Mouse (Mus musculus) cerebellum, adult 11-12 months (tissue): ENCODE data around the gene Pla2g7.

ENCODE experiments used
- DNase-seq: peaks from one replicate; pipeline ENCODE4 v3.0.0; 2022

The Pla2g7 gene

DNA sequence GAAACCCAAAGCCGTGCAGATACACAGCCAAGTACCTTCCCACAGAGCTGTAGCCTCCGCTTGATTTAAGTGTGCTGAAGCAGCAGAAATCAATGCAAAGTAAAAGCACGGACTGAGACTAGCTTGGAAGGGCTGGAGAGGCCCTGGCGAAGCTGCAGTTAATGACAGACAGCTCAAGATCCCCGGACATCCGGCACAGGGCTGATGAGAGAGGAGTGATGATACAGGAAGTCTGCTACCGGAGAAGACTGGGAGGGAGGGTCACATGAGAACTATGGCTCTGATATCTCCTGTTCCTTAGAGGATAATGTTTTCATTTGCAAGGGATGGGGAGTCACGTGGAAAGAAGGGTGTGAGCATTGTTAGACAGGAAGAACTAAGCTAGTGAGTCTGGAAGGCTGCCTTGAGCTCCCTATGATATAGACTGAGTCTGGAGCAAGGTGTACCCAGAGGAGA lies 13.1 kb downstream of the Pla2g7 start:
- no peak for DNase-seq

DNA sequence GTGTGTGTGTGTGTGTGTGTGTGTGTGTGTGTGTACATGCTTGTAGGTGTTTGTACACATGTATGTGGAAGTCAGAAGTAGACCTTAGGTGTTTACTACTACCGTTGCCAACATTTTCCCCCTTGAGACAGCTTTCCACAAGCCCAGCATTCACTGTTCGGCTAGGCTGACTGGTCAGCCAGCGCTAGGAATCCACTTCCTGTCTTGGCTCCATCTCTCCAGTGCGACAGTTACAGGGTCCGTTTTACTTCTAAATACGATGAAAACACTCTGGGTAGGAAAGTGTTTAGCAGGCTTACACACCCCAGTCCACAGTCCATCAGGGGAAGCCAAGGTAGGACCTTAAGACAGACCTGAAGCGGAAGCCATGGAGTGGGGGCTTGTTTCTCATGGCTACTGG lies 16.9 kb downstream of the Pla2g7 start:
- no peak for DNase-seq

DNA sequence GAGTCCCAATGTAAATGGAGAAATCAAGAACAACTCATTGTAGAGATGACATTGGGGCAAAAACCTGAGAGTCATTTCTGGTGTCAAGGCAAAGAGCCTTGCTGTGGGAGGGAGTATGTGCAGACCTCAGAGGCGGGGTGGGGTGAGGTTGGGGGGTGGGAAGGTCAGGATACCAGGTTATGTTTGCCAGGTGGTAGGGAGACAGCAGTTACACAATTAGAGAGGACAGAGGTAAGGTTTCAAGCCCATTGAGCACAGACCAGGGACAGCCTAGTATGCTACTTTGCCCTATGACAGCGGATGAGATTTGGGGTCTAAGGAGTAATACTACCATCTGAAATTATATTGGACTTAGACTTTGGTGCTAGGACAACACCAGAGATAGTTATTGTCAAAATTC lies 19.4 kb downstream of the Pla2g7 start:
- DNase-seq: no peak

DNA sequence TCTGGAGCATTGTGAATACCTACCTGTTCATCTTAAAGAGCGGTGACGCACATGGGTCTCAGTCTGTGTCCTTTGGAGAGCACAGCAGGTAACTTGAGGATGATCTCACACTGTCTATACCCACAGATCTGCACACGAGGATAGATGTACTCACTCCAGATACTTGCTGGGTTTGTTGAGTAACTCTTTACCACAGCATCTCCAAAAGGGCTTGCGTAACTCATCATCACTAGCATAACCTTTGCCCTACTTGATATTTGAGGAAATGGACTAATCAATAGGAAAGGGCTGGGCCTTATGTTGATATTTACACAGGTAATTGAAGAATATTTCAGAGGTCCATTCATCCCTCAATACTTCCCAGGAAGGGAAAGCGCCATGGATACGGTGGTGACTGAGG lies 21.9 kb downstream of the Pla2g7 start:
- no peak for DNase-seq

DNA sequence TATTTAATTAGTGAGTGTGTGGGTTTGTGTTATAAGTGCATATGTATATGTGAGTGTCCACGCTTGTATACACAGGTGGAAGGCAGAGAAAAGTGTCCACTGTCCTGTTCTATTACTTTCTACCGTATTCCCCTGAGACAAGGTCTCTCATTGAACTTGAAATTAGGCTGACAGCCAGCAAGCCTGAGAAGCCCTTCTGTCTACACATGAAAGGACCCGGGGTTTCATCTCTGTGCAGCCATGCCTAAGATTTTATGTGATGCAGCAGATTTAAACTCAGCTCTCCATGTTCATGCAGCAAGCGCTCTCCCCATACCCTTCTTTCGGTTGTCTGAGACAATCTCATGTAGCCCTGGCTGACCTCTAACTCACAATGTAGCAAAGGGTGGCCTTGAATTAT lies 22.6 kb downstream of the Pla2g7 start:
- no peak for DNase-seq

DNA sequence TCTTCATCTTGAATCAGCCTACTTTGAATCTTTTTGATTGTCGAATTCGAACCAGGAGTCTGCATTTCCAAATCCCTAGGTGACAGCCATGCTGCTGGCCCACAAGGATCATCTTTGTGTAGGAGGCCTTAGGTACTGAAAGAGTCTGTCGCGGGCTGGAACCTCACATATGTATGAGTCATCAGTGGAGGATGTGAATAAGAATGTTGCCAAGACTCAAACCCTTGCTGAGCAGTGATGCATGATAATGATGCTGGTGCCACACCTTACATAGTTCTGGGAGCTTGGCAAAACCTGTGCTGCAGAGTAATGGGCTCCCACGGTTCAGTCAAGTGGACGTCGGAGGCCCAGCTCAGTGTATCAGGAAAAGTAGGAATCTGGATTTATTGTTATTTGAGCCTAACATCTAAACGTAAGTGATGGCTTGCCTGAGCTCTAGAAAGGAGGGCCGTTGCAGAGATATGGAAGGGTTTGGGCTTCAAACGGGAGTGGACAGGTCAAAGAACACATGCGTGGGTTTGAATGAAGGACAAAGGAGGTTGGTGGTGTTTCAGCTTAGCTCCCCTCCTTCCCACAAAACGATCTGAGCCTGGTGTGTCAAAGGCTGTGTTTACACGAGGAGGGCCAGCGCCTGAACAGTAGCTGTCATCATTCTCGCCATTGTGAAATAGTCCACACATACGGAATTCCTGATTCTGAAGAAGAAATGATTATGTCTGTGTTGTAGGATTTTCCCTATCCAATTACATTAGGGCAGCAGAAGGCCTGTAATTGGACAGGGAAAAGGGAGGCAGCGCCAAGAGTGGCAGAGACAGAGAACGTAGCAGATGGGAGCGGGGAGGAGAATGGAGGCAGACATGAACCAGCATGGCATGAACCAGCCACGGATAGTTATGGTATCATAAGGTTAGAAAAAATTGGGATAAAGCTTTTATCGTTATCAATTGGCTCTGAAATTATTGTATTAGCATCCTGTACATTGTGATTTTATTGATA lies 24.7 kb downstream of the Pla2g7 start:
- no peak for DNase-seq

DNA sequence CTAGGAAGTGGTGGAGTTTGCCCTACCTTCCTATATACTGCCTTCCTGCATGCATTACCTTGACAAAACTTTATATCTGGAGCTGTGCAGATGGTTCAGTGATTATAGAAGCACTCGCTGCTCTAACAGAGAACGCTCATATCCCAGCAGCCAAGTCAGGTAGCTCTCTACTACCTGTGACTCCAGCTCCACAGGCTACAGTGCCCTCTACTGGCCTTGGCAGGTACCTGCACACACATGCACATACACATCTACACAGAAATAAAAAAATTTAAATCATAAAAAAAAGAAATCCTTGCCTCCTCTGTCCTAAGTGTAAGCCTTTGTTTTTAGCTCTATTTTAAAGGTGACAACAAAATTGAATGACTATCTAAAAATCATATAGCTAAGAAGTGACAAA lies 29.8 kb downstream of the Pla2g7 start:
- DNase-seq: no peak

DNA sequence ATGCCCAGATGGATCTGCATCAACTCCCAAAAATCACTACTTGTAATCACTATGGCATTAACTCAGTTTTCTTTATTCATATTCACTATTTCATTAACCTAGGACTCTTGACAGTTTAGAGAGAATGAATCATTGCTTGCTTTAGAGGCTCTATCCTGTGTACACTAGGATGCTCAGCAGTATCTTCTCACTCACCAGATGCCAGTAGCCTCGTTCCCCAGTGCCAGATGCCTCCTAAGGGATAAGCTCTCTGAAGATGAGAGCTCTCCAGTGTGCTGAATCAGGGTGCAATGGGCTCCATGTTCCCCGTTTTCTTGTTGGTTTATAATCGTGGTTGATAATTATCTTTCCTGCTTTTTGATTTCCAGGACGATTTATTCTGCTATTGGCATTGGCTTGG lies 30.8 kb downstream of the Pla2g7 start:
- no peak for DNase-seq

DNA sequence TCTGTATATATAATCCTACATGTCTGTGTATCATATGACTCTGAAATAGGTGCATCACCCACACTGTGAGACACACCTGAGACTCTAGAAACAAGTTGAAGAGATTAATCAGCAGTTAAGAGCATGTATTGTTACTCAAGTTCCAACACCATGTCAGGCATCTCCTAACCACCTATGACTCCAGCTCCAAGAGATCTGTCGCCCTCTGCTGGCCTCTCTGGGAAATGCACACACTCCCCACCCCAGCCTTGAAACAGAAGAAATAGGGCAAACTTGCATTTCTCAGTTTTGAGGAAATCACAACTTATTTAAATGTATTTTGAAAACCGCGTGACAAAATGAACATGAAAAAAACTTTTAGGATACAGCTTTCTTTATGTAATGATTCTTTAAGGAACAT lies 38.8 kb downstream of the Pla2g7 start:
- DNase-seq: no peak

DNA sequence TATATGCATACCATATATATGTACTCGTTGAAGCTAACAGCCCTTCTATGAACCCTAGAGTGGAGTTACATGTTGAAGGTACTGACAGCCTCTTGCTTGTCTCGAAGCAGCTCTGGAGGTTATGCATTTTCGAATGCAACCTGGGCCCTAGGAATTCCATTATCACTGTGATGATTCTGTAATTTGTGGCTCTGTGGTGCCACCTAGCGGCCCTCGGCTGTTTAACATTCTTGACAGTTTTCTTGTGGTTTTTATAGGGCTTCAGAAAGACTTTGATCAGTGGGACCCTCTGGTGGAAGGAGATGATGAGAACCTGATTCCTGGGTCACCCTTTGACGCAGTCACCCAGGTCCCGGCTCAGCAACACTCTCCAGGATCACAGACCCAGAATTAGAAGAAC lies 43.7 kb downstream of the Pla2g7 start:
- peak; percentile 5 for DNase-seq

DNA sequence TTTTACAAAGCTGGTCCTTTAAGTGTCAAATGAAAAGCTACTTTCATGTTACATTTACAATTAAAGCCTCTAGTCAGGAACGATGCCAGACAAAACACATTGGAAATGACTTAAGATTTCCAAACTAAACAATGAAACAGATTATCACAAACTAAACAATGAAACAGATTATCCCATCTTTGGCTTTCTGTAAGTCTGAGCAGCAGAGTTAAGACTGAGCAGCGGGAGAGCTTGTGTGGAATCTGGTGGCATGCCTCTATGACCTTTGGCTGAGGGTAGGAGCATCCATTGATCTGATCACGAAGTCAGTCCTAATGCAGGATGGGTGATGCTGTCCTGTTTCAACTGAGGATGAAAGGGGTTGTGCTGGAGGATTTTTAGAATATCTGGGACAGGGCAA lies 44.3 kb downstream of the Pla2g7 start:
- DNase-seq: no peak

DNA sequence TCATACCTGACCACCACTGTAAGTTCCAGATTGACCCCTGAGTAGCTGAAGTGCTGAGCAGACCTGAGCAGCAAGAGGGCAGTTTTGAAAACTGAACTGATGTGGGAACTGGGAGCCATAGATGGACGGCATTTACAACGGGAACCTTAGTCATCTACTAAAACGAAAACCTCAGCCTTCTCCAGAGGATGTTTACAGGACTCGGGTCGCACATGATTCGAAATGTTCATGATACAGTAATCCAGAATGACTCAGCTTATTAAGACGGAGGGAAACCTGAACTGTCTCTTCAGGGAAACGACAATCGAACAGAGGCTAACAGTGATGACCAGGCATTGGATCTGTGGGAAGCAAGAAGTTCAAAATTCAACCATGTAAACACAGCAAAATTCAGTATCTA lies 51.3 kb downstream of the Pla2g7 start:
- no peak for DNase-seq

DNA sequence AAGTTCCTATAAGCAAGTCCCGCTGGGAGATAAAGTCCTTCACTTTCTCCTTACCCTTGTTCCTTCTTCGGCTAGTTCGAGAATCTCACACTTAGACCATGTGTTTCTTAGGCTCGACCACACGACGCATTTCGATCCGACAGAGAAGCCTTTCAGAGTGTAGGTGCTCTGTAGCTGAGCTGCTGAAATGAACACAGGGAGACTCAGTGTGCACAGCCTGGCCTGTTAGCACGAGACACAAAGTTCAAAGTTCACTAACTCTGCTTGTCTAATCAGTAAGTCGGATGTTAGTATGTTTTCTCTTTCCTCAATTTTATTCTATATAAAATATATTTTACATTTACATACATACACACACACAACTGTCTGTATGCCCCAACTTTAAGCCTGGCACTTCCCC lies 54.2 kb downstream of the Pla2g7 start:
- DNase-seq: no peak

DNA sequence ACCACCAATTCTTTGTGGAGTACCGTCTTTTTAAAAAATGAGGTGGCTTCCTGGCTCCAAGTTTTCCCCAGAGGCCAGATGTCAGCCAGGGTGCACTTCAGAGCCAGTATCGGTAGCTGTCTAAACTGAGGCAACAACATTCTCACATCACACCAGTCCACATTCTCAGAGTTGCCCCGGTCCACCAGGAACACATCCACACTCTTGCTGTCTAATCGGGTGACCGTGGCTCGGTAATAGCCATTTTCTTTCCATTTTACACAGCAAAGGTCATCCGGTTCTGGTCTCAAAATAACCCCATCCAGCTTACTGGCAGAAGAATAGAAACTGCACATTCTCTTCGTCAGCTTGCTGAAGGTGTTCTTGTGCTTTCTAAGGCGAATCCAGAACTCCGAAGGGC lies 60.3 kb downstream of the Pla2g7 start:
- no peak for DNase-seq

DNA sequence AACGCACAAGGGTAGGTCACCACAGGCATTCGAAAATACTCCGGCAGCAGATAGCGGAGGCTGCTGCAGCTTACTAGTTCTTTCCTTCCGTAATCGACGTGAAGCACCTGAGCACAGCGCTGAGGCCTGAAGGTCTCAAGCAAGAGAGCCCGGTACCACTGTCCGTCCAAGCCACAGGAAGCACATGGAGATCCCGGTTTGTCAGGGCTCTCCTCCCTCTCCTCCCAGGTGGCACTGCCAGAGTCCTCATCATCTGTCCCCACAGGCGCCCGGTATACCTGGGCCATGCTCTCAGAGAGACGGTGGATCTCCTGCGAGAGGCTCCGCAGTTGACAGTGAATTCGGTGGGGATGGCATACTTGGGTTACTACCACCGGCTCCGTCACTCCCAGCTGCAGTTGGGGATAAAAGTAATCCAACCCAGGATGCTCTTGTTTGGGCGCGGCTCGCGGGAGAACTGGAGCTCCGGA lies 61.2 kb downstream of the Pla2g7 start:
- DNase-seq: no peak

DNA sequence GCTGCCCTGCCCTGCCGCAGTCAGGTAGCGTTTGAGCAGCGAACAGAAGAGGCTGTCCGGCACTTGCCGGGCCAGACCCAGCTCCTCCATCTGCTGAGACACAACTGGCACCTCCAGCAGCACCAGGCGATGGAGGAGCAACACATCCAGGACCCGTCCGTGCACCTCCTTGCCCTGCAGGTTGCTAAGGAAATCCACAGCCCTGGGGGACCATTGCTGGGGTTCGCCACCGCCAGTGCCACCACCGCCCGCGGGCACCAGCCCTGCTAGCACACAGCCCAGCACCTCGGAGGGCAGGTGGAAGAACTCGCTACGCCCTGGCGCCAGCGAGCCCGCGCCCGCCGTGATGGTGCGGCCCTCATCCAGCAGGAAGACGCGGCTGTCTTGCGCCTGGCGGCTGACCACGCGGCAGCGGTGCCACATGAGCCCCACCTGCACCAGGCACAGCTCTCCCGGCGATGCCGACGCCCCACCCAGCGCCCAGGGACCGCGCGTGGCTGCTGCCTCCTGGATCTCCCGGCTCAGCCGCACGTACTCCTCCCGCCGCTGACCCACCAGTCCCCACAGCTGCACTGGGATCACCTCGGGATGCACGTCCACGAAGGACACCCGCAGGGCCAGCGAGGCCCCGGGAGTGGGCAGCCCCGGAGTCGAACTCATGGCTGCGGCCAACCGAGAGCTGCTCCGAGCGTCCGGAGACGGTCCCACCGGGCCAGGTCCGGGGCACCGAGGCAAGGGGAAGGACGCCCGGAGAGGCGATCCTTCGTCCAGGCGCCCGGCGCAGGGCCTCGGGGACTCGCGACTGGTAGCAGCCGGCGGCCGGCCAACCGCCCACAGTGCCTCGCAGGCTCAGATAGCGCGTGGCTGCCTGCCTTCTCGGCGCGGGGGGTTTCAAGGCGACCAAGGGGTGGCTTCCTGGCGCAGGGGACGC lies 61.9 kb downstream of the Pla2g7 start, which contains the start of gene Tdrd6:
TSS of gene Tdrd6 (minus strand) at position 804 of the 931 bp plus-strand sequence.
- no peak for DNase-seq

DNA sequence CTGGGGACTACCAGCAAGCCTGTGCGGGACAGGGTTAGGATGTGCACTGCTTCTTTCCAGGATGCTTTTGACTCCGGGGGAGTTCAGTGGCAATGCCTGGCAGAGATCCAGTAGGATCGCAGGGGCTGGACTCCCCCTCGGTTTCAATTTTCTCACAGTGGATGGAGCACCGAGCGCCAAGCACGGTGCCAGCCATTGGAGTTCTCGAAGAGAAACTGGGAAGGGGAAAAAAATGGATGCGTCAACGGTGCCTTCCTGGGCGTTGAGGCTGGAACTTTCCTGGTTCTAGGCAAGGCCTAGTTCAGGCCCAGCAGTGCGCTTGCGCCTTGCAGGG lies 62.5 kb downstream of the Pla2g7 start:
- DNase-seq: no peak

DNA sequence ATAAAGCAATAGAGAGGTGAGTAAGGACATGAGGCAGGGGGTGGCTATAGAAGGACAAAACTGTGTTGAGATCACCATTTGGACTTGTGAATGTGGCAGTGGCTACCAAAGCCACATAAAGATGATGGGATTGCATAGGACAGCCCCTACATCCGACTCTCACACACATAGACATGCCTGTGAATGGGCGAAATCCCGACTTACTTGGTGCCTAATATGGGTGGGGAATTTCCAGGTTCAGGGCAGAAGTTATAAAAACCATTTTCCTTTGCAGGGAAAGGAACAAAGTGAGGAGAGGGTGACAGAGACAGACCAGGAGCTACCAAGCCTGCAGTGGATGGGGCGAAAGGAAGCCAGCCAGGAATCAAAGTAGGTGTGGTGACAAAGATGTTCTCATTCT lies 69.2 kb downstream of the Pla2g7 start:
- no peak for DNase-seq

DNA sequence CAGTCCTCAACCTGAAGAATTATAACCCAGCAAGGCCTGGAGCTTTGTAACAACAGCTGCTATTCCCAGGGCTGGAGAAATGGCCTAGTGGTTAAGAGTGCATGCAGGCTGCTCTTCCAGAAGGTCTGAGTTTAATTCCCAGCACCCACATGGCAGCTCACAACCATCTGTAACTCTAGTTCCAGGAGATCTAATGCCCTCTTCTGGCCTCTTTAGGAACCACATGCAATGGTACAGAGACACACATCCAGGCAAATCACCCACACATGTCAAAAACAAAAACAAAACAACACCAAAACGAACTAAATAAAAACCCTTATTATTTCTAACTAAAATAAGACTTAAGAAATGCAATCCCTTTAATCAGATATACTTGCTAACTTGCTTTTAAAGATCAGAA lies 72.9 kb downstream of the Pla2g7 start:
- DNase-seq: no peak

DNA sequence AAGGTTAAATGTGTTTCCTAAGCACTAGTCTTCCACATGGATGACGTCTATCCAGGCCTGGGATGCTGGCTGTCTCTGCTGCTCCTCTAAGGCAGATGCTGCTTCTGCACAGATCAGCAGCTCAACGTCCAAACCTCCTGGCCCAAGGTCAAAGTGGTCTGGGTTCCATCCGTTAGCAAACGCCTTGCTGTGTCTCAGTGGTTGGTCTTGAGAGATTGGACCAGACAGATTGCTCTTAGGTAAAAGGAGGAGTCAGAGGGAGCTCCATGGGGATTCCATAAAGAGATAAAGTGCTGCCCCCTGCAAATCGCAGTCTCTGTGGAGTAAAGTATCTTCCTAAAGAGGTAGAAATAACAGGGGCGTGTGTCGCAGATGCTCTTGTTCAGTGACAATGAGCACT lies 75.3 kb downstream of the Pla2g7 start:
- no peak for DNase-seq

DNA sequence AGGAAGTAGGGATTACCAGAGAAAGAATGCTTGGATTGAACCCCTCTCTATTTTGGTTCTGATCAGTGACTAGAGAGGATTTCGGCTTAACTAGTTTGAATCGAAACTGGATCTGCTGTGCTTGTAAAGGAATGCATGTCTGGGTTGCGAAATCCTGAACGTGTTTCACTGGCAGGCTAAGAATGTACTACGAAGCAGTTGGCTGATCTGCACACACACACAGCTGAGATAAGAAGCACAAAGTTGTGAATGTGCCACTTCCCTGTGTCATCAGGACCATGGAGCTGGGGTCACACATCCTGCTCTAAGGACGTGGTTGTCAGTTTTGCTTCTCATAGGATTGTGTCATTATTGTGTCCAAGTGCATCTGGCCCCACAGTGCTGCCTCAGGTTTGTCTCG lies 76.5 kb downstream of the Pla2g7 start:
- no peak for DNase-seq

DNA sequence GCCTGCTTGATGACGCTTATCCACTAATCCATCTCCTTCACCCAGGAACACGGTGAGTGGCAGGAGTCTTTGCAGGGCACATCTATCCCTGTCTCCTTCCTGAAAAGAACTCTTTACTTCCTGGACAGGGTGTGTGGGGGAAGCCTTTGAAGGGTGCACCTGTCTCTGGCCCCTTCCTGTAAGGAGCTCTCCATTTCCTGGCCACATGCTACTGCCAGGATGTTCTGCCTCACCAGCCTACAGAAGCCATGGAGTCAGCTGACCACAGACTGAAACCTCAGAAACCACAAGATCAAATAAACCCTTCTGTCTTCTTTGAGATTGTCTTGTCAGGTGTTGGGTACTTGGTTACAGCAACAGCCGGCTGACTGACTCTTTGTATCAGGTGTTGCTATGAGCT lies 77.2 kb downstream of the Pla2g7 start:
- DNase-seq: no peak

DNA sequence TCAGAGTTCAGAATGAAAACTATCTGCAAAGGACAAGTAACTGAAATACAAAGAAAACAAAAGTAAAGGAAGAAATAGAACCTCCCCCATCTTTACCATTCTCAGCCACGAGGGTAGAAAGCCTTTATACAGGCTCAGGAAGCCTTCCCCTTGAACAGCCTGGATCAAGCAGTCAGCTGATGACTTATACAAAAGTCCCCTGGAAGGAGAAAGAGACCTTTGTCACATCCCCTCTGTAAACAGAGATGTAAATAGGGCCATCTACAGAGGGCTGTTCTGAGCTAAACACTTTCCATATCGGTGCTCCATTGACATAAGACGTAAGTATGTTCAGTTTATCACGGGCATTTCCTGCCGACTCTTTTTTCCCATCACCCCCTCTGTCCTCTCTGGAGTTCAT lies 79.0 kb downstream of the Pla2g7 start:
- DNase-seq: no peak
